Mouse (Mus musculus): ENCODE data around the gene Zfp511. TPM values are rescaled to one million over a fixed set of nuclear protein-coding genes. Genes with fewer than 3 reads are reported as not detected.

Zfp511 gene
- total RNA-seq, 1 experiment from 2014 or later = 11.9 TPM

DNA sequence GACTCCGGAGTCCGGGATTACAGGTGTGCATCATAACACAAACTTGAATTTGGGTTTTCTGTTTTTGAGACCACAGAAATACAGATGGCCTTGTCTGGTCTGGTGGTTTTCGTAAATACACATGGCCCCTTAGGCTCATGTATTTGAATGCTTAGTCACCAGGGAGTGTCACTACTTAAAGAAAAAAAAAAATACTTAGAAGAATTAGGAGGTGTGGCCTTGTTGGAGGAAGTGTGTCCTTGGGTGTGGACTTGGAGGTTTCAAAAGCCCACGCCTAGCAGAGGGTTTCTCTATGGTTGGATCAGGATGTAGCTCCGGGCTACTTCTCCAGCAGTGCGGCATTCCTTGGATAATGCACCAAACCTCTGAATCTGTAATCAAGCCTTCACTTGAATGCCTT lies 41.5 kb downstream of the Zfp511 start:
- ATAC-seq (replicated peaks in 1 of 2; ENCODE audit: insufficient read depth in 1 of 2, low FRiP score in 2 of 2, low TSS enrichment in 1 of 2, low read depth in 1 of 2, poor library complexity in 2 of 2, severe bottlenecking in 2 of 2) = no peak

DNA sequence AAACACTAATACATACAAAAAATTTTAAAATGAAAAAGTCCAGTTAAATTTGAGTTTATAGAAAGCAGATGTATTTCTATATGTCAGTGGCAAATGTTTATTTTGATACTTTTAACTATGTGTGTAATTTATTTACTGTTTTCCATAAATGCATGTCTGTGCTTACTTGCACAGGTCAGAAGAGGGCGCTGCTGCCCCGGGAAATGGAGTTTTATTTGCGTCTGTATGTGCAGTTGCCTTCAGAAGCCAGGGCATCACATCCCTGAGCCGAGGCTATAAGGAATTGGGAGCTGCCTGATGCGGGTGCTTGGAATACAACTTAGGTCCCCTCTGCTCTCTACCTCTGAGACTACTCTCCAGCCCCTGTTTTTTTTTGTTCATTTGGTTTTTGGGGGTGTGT lies 42.5 kb downstream of the Zfp511 start:
- ATAC-seq (replicated peaks in 1 of 2; ENCODE audit: insufficient read depth in 1 of 2, low FRiP score in 2 of 2, low TSS enrichment in 1 of 2, low read depth in 1 of 2, poor library complexity in 2 of 2, severe bottlenecking in 2 of 2) = peak; percentile 42 to 63; a peak in 2 of 4 replicates

GRCm38 (mm10) chr7:140080503-140081156 lies 44.4 kb downstream of the Zfp511 start:
- ATAC-seq (replicated peaks in 1 of 2; ENCODE audit: insufficient read depth in 1 of 2, low FRiP score in 2 of 2, low TSS enrichment in 1 of 2, low read depth in 1 of 2, poor library complexity in 2 of 2, severe bottlenecking in 2 of 2) = peak; percentile 50; a peak in 3 of 4 replicates

GRCm38 (mm10) chr7:140081408-140082241 lies 45.4 kb downstream of the Zfp511 start:
- no peak for ATAC-seq (replicated peaks in 1 of 2; ENCODE audit: insufficient read depth in 1 of 2, low FRiP score in 2 of 2, low TSS enrichment in 1 of 2, low read depth in 1 of 2, poor library complexity in 2 of 2, severe bottlenecking in 2 of 2)

GRCm38 (mm10) chr7:140082242-140082678 lies 46.1 kb downstream of the Zfp511 start, which contains the start of gene Caly:
Caly (minus strand) TSS chr7:140082548.
- peak; percentile 54 to 55; a peak in 3 of 4 replicates for ATAC-seq (replicated peaks in 1 of 2; ENCODE audit: insufficient read depth in 1 of 2, low FRiP score in 2 of 2, low TSS enrichment in 1 of 2, low read depth in 1 of 2, poor library complexity in 2 of 2, severe bottlenecking in 2 of 2)

Other genes starting within 250 kb of the Zfp511 start
- not detected in 2 replicates for gene Adgra1, start 202.2 kb upstream of the Zfp511 start, total RNA-seq (2017)
- gene Kndc1, start 141.7 kb upstream of the Zfp511 start, total RNA-seq (2017) = not detected in 2 replicates
- gene Utf1, start 92.6 kb upstream of the Zfp511 start, total RNA-seq (2017) = not detected in 2 replicates
- gene 6430531B16Rik, start 57.6 kb upstream of the Zfp511 start, total RNA-seq (2017) = 1.1 TPM in 1 of 2 replicates, not detected in the other
- 5.7 and 14.3 TPM in 2 replicates for gene Adam8, start 43.8 kb upstream of the Zfp511 start, total RNA-seq (2017)
- gene Tubgcp2, start 278 bp downstream of the Zfp511 start, total RNA-seq (2017) = 38.0 and 43.5 TPM in 2 replicates
- gene Msx3, start 12.7 kb downstream of the Zfp511 start, total RNA-seq (2017) = not detected in 2 replicates
- gene Caly, start 46.2 kb downstream of the Zfp511 start, total RNA-seq (2017) = not detected in 2 replicates
- not detected in 2 replicates for gene Prap1, start 57.0 kb downstream of the Zfp511 start, total RNA-seq (2017)
- gene Fuom, start 66.0 kb downstream of the Zfp511 start, total RNA-seq (2017) = 5.7 and 7.6 TPM in 2 replicates
- 11.2 and 14.3 TPM in 2 replicates for gene Paox, start 79.4 kb downstream of the Zfp511 start, total RNA-seq (2017)
- gene Echs1, start 80.1 kb downstream of the Zfp511 start, total RNA-seq (2017) = 65.3 and 85.7 TPM in 2 replicates
- gene Mtg1, start 101.2 kb downstream of the Zfp511 start, total RNA-seq (2017) = 8.2 and 17.1 TPM in 2 replicates
- gene Sprn, start 118.5 kb downstream of the Zfp511 start, total RNA-seq (2017) = not detected in 2 replicates
- not detected in 2 replicates for gene Olfr522, start 128.4 kb downstream of the Zfp511 start, total RNA-seq (2017)
- gene Olfr523, start 136.8 kb downstream of the Zfp511 start, total RNA-seq (2017) = not detected in 2 replicates
- not detected in 2 replicates for gene Olfr524, start 169.6 kb downstream of the Zfp511 start, total RNA-seq (2017)
- not detected in 2 replicates for gene Cd163l1, start 181.9 kb downstream of the Zfp511 start, total RNA-seq (2017)
- 0.50 TPM in 1 of 2 replicates, not detected in the other for gene 5830411N06Rik, start 210.9 kb downstream of the Zfp511 start, total RNA-seq (2017)

Measured in hematopoietic stem cell, adult 5-6 weeks (primary cell).